Mouse (Mus musculus) lung, embryonic 16.5 days (tissue): ENCODE results near the gene Tamm41. TPM values are rescaled to one million over a fixed set of nuclear protein-coding genes. Genes with fewer than 3 reads are reported as not detected.

Experiments
- ATAC-seq: fragments of 200-750 bp; cut with Nextera tagmentation; 2 replicates; pipeline ENCODE4 v1.8.0; 2017; ENCODE audit warnings: low read depth, mild to moderate bottlenecking, moderate library complexity
- H3K27ac ChIP-seq: fragments of 300-500 bp; sonication (generic); 2 replicates; pipeline ENCODE4 v1.5.1; 2014; ENCODE audit warnings: mild to moderate bottlenecking, control low read depth, low read length
- H3K27me3 ChIP-seq: fragments of 300-500 bp; sonication (generic); 2 replicates; pipeline ENCODE4 v1.6.1; 2014; ENCODE audit warnings: low read depth, low read length, mixed read lengths; ENCODE audit not compliant: control insufficient read depth, insufficient read depth
- H3K36me3 ChIP-seq: fragments of 300-500 bp; sonication (generic); 2 replicates; pipeline ENCODE4 v1.6.1; 2014; ENCODE audit warnings: low read length; ENCODE audit not compliant: control insufficient read depth, insufficient read depth
- H3K4me1 ChIP-seq: fragments of 300-500 bp; sonication (generic); replicated peaks from 2 replicates; pipeline ENCODE4 v1.6.1; 2014; ENCODE audit warnings: low read length, mixed read lengths; ENCODE audit not compliant: control insufficient read depth, insufficient read depth
- H3K4me2 ChIP-seq: fragments of 300-500 bp; sonication (generic); 2 replicates; pipeline ENCODE4 v1.6.1; 2014; ENCODE audit warnings: low read depth, low read length, control low read depth
- H3K4me3 ChIP-seq: fragments of 300-500 bp; sonication (generic); 2 replicates; pipeline ENCODE4 v1.5.1; 2014; ENCODE audit warnings: mild to moderate bottlenecking, low read length, control low read depth
- H3K9ac ChIP-seq: fragments of 300-500 bp; sonication (generic); 2 replicates; pipeline ENCODE4 v1.6.1; 2014; ENCODE audit warnings: low read length, control low read depth
- H3K9me3 ChIP-seq: fragments of 300-500 bp; sonication (generic); 2 replicates; pipeline ENCODE4 v1.6.1; 2016; ENCODE audit warnings: low read length; ENCODE audit not compliant: control insufficient read depth
- WGBS: fragments of 180-500 bp; shearing (Covaris S2); extraction: QIAGEN DNeasy Blood & Tissue Kit; methylation state at CpG from one replicate; pipeline ENCODE4 v1.1.7; 2014; 5-methylcytosine and 5-hydroxymethylcytosine counted together
- polyA plus RNA-seq: library from polyadenylated mRNA; unstranded; fragments of >200 nt; fragmentation: Nextera tagmentation; extraction: Ambion mirVana; gene quantifications from 2 replicates; pipeline ENCODE4 v1.2.1, GENCODE M21; 2015

The Tamm41 gene
- polyA plus RNA-seq, 1 experiment from 2014 or later: 52.4 TPM

DNA sequence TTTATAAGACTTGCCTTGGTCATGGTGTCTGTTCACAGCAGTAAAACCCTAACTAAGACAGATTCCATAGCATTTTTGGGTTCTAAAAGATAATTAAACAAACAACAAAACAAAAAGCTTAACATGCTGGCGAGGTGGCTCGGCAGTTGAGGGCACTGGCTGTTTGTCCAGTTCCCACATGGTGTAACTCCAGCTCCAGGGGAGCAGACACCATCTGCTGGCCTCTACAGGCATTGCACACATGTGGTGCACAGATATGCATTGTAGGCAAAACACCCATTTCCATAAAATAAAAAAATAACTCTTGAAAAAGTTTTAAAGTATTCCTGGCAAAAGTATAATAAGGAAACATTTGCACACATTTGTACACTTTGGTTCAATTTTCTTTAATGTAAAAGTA is 7.6 kb downstream of the Tamm41 start:
- Histone ChIP-seq H3K4me1 (no peaks in the 10 kb centered on the region), H3K9ac (no peak overlapping the region), H3K4me3 (no peak overlapping the region), H3K36me3 (peaks cover 29% of the 10 kb centered on the region), H3K9me3 (no peaks in the 10 kb centered on the region), H3K27ac (no peak overlapping the region), H3K27me3 (no peaks in the 10 kb centered on the region), H3K4me2 (no peak overlapping the region)
- no peak for ATAC-seq
- WGBS: 72% methylated on average over 2 of the region's 2 CpGs

DNA sequence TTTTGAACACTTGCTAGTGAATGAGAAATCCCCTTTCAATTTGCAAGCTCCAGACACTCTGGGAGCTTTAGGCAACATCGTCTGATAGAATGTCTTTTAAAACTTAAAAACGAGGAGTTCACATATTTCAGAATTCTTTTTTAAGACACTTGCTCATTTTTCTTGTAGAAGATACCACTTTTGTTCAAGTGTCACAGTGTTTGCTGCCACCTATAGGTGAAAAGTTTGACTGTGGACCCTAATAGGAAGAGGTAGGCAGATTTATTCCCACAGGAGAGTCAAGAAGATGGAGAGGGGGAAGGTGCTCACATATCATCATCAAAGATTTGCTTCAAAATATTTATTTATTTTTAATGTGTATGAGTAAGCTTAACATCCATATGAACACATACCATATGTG is 8.4 kb downstream of the Tamm41 start:
- no peaks in the 10 kb centered on the region for H3K9me3 ChIP-seq
- no peak overlapping the region for H3K9ac ChIP-seq
- ATAC-seq: no peak
- peaks cover 28% of the 10 kb centered on the region for H3K36me3 ChIP-seq
- 55% methylated on average over 2 of the region's 2 CpGs for WGBS
- H3K4me3 ChIP-seq: no peak overlapping the region
- H3K4me1 ChIP-seq: no peaks in the 10 kb centered on the region
- H3K4me2 ChIP-seq: no peak overlapping the region
- no peak overlapping the region for H3K27ac ChIP-seq
- no peaks in the 10 kb centered on the region for H3K27me3 ChIP-seq

DNA sequence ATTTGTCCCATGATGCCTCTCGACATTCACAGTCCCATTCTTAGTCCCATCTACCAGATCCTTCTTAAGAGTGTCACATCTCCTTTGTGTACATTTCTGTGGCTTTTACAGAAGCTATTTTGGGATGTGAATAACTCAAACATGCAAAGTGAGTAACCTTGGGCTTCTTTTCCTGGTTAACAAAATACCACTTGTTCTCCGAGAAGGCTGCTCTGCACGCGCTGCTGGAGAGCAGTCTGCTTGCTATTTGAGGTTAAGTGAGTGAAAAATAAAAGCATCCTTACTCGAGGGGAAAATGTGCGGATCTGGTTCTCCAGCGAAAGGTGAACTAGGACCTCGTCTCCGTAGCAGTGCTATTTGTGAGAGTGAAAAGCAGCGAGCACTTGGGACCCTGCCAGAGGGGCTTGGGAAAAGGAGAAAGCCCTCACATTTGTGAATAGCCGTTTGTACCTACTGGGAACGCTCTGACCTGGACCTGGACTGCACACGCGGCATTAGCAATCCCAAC is 10.1 kb downstream of the Tamm41 start:
- H3K4me2 ChIP-seq: no peak overlapping the region
- H3K4me1 ChIP-seq: no peaks in the 10 kb centered on the region
- H3K4me3 ChIP-seq: no peak overlapping the region
- 87% methylated on average over 14 of the region's 14 CpGs for WGBS
- H3K9ac ChIP-seq: no peak overlapping the region
- ATAC-seq: no peak
- H3K9me3 ChIP-seq: no peaks in the 10 kb centered on the region
- no peak overlapping the region for H3K27ac ChIP-seq
- H3K27me3 ChIP-seq: no peaks in the 10 kb centered on the region
- peaks cover 18% of the 10 kb centered on the region for H3K36me3 ChIP-seq

DNA sequence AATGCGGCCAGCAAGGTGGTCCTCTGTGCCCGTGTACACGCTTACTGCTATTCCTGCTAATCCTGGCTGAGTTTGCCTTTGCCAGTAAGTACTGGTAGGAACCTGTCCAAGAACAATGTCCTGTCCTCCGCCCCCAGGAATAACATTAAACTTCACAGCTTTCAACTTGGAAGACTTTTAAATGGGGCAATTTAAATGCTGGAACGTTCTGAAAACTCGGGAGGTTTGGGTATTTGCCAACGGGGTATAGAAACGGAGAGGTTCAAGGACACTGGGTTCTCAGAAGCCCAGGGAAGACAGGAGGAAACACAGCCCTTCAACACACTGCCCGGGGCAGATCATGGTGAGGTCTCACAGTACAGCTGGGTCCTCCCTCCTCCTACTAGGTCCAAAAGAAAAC is 14.8 kb downstream of the Tamm41 start:
- no peaks in the 10 kb centered on the region for H3K4me1 ChIP-seq
- no peaks in the 10 kb centered on the region for H3K9me3 ChIP-seq
- peaks cover 17% of the 10 kb centered on the region for H3K36me3 ChIP-seq
- no peak overlapping the region for H3K4me3 ChIP-seq
- no peak for ATAC-seq
- H3K4me2 ChIP-seq: no peak overlapping the region
- no peak overlapping the region for H3K27ac ChIP-seq
- H3K27me3 ChIP-seq: no peaks in the 10 kb centered on the region
- no peak overlapping the region for H3K9ac ChIP-seq
- 87% methylated on average over 9 of the region's 9 CpGs for WGBS

DNA sequence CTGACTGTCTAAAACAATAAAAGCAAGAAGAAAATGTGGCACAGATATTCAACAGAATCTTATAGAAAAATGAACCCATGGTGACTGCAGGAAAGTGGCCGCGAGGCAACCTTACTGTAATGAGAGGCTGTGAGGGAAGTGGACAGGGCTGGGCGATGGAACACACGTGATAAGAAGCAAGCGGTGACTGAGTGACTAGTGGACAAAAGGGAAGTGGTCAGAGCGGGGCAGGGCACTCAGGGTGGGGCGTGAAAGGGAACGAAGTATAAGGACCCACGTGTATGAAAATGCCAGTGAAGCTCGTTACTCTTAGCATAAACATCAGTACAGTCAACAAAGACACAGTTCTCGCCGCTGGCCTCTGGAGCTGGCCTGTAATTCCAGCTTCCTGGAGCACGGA is 22.2 kb downstream of the Tamm41 start:
- H3K27me3 ChIP-seq: no peaks in the 10 kb centered on the region
- no peak overlapping the region for H3K4me2 ChIP-seq
- ATAC-seq: no peak
- peaks cover 18% of the 10 kb centered on the region for H3K36me3 ChIP-seq
- no peak overlapping the region for H3K4me3 ChIP-seq
- H3K9me3 ChIP-seq: no peaks in the 10 kb centered on the region
- no peak overlapping the region for H3K27ac ChIP-seq
- H3K9ac ChIP-seq: no peak overlapping the region
- no peaks in the 10 kb centered on the region for H3K4me1 ChIP-seq
- WGBS: 87% methylated on average over 13 of the region's 13 CpGs

DNA sequence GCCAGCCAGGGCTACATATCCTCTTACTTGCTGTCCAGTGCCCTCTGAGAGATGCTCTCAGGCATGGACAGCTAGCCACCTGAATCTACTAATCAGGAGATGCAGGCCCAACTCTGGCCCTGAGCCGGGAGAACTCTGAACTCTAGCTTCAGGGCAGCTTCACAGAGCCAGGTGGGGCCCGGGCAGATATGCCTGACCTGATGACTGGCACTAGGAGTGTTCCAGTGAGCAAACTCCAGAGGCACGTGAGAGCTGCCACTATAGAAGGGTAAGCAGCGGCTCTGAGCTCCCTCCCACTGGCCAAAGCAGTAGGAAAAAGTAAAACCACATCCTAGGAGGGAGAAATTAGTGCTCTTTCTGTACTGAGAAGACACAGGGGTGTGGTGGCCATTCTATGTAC is 24.1 kb downstream of the Tamm41 start:
- Histone ChIP-seq H3K4me1 (no peaks in the 10 kb centered on the region), H3K4me2 (no peak overlapping the region), H3K4me3 (no peak overlapping the region), H3K9ac (no peak overlapping the region), H3K27me3 (no peaks in the 10 kb centered on the region), H3K27ac (no peak overlapping the region), H3K9me3 (no peaks in the 10 kb centered on the region), H3K36me3 (peaks cover 10% of the 10 kb centered on the region)
- no peak for ATAC-seq
- WGBS: 84% methylated on average over 4 of the region's 4 CpGs

DNA sequence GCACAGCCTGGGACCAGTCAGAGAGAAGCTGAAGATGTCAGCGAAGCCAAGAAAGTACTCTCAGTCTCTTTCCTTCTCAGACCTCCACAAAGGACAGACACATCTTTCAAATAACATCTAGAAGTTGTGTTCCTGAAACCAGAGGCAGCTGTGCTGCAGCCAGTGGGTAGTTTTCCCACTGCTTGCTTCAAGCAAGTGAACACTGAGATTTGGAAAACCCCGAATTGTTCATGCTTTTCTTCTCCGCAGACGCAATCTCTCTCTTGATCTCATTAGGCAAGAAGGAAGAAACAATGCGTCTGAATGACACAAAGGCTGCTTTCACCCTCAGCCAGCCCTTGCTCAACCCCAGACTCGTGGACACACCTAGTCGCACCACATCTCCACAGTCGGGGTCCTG is 25.9 kb downstream of the Tamm41 start:
- Histone ChIP-seq H3K4me3 (no peak overlapping the region), H3K27ac (no peak overlapping the region), H3K4me1 (no peaks in the 10 kb centered on the region), H3K27me3 (no peaks in the 10 kb centered on the region), H3K9me3 (no peaks in the 10 kb centered on the region), H3K36me3 (peaks cover 10% of the 10 kb centered on the region), H3K9ac (no peak overlapping the region), H3K4me2 (no peak overlapping the region)
- 79% methylated on average over 8 of the region's 8 CpGs for WGBS
- no peak for ATAC-seq

DNA sequence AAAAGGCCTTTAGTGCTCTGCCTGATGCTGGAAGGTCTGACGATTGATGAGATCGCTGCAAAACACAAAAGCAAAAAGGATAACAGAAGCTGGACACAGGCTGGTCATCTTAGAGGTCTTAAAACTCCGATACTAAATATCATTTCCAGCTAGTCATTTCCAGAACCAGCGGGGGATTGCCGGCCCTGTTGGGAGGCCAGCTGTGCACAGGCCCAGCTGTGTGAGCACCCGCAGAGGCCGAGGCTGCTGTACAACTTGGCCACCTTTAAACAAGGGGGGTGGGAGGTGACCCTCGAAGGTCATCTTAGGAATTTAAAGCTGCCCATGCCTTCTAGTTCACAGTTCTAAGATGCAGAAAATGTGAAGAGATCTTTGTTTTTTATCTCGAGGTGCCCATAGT is 26.9 kb downstream of the Tamm41 start:
- no peak for ATAC-seq
- Histone ChIP-seq H3K4me2 (no peak overlapping the region), H3K9ac (no peak overlapping the region), H3K9me3 (no peaks in the 10 kb centered on the region), H3K4me3 (no peak overlapping the region), H3K36me3 (peaks cover 10% of the 10 kb centered on the region), H3K4me1 (no peaks in the 10 kb centered on the region), H3K27me3 (no peaks in the 10 kb centered on the region), H3K27ac (no peak overlapping the region)
- 78% methylated on average over 9 of the region's 9 CpGs for WGBS

DNA sequence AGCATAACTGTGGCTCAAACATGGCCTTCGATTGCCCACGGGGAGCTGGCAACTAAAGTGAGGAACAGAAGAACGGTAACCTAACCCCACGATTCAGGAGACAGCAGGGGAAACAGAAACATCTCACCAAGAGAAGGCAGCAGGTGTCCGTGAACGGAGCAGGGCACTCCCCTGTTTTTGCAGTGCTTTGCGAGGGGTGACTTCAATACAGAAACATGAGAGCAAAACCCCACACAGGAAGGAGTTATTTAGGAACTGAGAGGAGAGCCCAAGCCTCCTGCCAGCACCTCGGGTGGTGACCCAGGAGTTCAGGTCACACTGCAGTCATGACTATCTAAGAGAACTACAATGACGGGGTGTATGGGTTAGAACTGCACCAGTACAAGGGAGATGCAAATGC is 27.4 kb downstream of the Tamm41 start:
- H3K9ac ChIP-seq: no peak overlapping the region
- H3K36me3 ChIP-seq: peaks cover 10% of the 10 kb centered on the region
- no peaks in the 10 kb centered on the region for H3K9me3 ChIP-seq
- WGBS: 85% methylated on average over 9 of the region's 9 CpGs
- ATAC-seq: no peak
- H3K4me3 ChIP-seq: no peak overlapping the region
- H3K4me2 ChIP-seq: no peak overlapping the region
- no peak overlapping the region for H3K27ac ChIP-seq
- no peaks in the 10 kb centered on the region for H3K4me1 ChIP-seq
- no peaks in the 10 kb centered on the region for H3K27me3 ChIP-seq

DNA sequence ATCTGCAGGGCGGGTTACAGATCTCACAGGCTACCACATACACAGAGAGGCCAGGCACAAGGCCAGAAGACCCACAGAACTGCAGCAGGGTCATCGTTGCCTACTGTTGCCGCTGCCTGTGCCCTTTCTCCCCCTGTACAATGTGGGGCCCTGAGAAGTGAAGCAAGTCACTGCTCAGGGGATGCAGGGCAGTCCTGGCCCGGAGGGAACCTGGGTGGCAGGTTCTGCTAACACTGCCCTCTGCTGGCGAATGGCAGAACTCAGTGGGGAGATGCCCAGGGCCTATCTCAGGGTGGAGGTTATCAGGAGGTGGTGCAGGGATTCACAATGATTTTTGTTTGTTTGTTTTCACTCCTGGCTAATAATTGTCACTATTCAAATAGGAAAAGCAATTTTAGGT is 29.9 kb downstream of the Tamm41 start:
- ATAC-seq: peak; percentile 52; the same call in 1 of the 2 replicates
- H3K4me3 ChIP-seq: no peak overlapping the region
- no peak overlapping the region for H3K4me2 ChIP-seq
- no peaks in the 10 kb centered on the region for H3K27me3 ChIP-seq
- H3K4me1 ChIP-seq: no peaks in the 10 kb centered on the region
- WGBS: 25% methylated on average over 5 of the region's 5 CpGs
- H3K36me3 ChIP-seq: 0 out of 2 replicates have a peak, but pooled peaks cover 4% of the 10 kb centered on the region
- H3K27ac ChIP-seq: no peak overlapping the region
- H3K9ac ChIP-seq: no peak overlapping the region
- H3K9me3 ChIP-seq: no peaks in the 10 kb centered on the region
